Mouse (Mus musculus): Measurements from ENCODE around the gene Man1b1.

- no peak for TF ChIP-seq CTCF (IDR thresholded peaks at IDR 0.05; ENCODE audit: borderline replicate concordance, extremely low read depth, insufficient read depth, insufficient read length)
- no peak for TF ChIP-seq POLR2A (IDR thresholded peaks at IDR 0.05; ENCODE audit: borderline replicate concordance, extremely low read depth, insufficient read depth, insufficient read length, poor library complexity, severe bottlenecking)
Observed at GRCm38 (mm10) chr2:25310969-25311368, 21.2 kb upstream of the Man1b1 start.

Measured in brain, embryonic 14.5 days (tissue).